Mouse (Mus musculus) bone marrow macrophage, adult 2 months (primary cell): ENCODE measurements around the gene Mroh2a.

ENCODE experiments used
- CTCF ChIP-seq: IDR thresholded peaks from 2 replicates; pipeline ENCODE4 v1.5.1; 2012; ENCODE audit warnings: low read depth, mild to moderate bottlenecking, low read length, moderate library complexity
- POLR2A ChIP-seq: IDR thresholded peaks from 2 replicates; pipeline ENCODE4 v1.6.1; 2012; ENCODE audit warnings: mild to moderate bottlenecking, low read depth, low read length, borderline replicate concordance

DNA sequence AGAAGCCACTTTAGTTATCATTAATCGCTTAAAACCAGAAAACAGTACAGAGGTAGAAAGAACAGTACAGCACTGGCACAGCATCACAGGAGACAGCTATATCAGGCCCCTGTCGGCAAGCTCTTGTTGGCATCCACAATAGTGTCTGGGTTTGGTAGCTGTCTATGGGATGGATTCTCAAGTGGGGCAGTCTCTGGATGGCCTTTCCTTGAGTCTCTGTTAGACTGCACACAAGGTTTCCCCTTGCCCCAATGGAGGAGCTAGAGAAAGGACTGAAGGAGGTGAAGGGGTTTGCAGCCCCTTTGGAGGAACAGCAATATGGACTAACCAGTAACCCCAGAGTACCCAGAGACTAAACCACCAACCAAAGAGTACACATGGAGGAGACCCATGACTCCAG is 65.3 kb downstream of the Mroh2a start:
- TF ChIP-seq CTCF (no peak), POLR2A (no peak)
